Mouse (Mus musculus) hindbrain, embryonic 10.5 days (tissue): ENCODE results near the gene Tmem191c. TPM values are rescaled to one million over a fixed set of nuclear protein-coding genes. Genes with fewer than 3 reads are reported as not detected.

Experiments used
- DNase-seq: peaks from one replicate; pipeline ENCODE4 v3.0.0-alpha.2; 2017; ENCODE audit warnings: low spot score
- H3K27ac ChIP-seq: fragments of 300-500 bp; sonication (generic); 2 replicates; pipeline ENCODE4 v1.5.1; 2016; ENCODE audit warnings: mild to moderate bottlenecking, moderate library complexity
- H3K27me3 ChIP-seq: fragments of 300-500 bp; sonication (generic); 2 replicates; pipeline ENCODE4 v1.6.1; 2016; ENCODE audit warnings: mild to moderate bottlenecking; ENCODE audit not compliant: poor library complexity, insufficient read depth, severe bottlenecking
- H3K36me3 ChIP-seq: fragments of 300-500 bp; sonication (generic); 2 replicates; pipeline ENCODE4 v1.6.1; 2016; ENCODE audit warnings: mild to moderate bottlenecking, moderate library complexity
- H3K4me1 ChIP-seq: fragments of 300-500 bp; sonication (generic); replicated peaks from 2 replicates; pipeline ENCODE4 v1.6.1; 2016; ENCODE audit warnings: mild to moderate bottlenecking
- H3K4me3 ChIP-seq: fragments of 300-500 bp; sonication (generic); 2 replicates; pipeline ENCODE4 v1.5.1; 2016; ENCODE audit warnings: mild to moderate bottlenecking, moderate library complexity
- H3K9me3 ChIP-seq: fragments of 300-500 bp; sonication (generic); 2 replicates; pipeline ENCODE4 v1.6.1; 2016; ENCODE audit warnings: mild to moderate bottlenecking, moderate library complexity
- WGBS: fragments of 180-500 bp; shearing (Covaris S2); methylation state at CpG from one replicate; pipeline ENCODE4 v1.1.7; 2016; 5-methylcytosine and 5-hydroxymethylcytosine counted together
- polyA plus RNA-seq: library from polyadenylated mRNA; unstranded; fragments of >200 nt; fragmentation: Nextera tagmentation; extraction: Ambion mirVana; gene quantifications from 2 replicates; pipeline ENCODE4 v1.2.1, GENCODE M21; 2016

Gene Tmem191c
- polyA plus RNA-seq, 1 experiment from 2014 or later: 11.1 TPM

DNA sequence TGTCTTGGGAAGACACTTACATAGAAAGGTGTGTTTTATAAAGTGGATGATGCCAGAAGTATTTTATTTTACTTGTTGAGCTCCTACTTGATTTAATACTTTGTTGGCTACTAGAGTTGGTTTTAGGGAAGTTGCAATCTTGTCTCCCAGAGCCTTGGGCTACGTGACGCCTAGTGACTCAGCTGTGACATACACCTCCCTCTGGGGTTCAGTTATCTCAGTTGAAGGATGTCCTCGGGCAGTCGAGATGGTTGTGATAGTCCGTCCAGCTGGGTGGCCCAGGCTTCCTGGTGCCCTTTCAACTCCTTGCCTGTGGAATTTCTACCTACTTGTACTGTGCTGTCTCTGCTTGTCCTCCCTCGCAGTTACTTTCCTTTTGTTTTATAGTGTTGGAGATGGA lies 26.7 kb upstream of the Tmem191c start:
- no peak for DNase-seq
- Histone ChIP-seq H3K36me3 (no peaks in the 10 kb centered on the region), H3K27ac (no peak overlapping the region), H3K4me3 (no peak overlapping the region), H3K27me3 (no peaks in the 10 kb centered on the region), H3K4me1 (peaks cover 35% of the 10 kb centered on the region), H3K9me3 (no peaks in the 10 kb centered on the region)
- 73% methylated on average over 6 of the region's 6 CpGs for WGBS

- no peak overlapping the region for H3K4me3 ChIP-seq
- peaks cover 15% of the 10 kb centered on the region for H3K36me3 ChIP-seq
- no peaks in the 10 kb centered on the region for H3K9me3 ChIP-seq
- H3K27ac ChIP-seq: no peak overlapping the region
- no peak for DNase-seq
- peaks cover 44% of the 10 kb centered on the region for H3K4me1 ChIP-seq
- H3K27me3 ChIP-seq: no peaks in the 10 kb centered on the region
- WGBS: 88% methylated on average over 3 of the region's 3 CpGs
Observed at GRCm38 (mm10) chr16:17251539-17251938, 24.3 kb upstream of the Tmem191c start.

DNA sequence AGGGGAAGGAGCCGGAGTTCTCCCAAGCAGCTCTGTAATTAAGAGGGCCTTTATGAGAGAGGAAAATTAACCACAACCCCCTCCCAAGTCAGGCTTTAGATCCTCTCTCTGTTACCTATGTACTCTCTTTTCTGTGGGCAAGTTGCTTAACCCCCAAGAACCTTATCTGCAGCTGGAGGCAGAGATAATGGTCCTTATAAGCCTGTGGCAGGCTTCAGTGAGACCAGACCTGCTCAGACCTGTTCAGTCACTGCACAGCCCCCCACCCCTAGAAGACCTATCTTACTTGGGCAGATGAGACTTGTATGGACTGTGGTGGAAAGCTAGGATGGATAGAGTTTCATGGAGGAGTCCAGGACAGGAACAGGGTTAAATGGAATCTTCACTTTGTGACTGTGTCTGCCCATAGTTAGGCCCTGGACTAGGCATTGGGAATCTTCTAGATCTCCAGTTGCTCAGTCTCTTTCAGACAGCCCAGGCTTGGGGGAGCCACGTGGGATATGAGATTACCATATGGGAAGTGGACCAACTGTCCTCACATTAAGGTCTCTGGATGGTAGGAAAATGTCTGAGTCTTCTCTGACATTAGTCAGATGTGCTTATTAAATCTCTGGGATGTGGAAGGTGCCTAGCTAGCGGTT lies 23.7 kb upstream of the Tmem191c start:
- H3K27me3 ChIP-seq: no peaks in the 10 kb centered on the region
- H3K4me3 ChIP-seq: no peak overlapping the region
- no peak for DNase-seq
- H3K36me3 ChIP-seq: peaks cover 22% of the 10 kb centered on the region
- no peaks in the 10 kb centered on the region for H3K9me3 ChIP-seq
- H3K27ac ChIP-seq: no peak overlapping the region
- WGBS: 80% methylated on average over 3 of the region's 3 CpGs
- peaks cover 44% of the 10 kb centered on the region for H3K4me1 ChIP-seq

- Histone ChIP-seq H3K27me3 (no peaks in the 10 kb centered on the region), H3K27ac (peak overlapping the region; percentile 64), H3K4me1 (peaks cover 44% of the 10 kb centered on the region), H3K36me3 (peaks cover 28% of the 10 kb centered on the region), H3K9me3 (no peaks in the 10 kb centered on the region), H3K4me3 (no peak overlapping the region)
- DNase-seq: no peak
- WGBS: 66% methylated on average over 7 of the region's 7 CpGs
Observed at GRCm38 (mm10) chr16:17252841-17253240, 23.0 kb upstream of the Tmem191c start.

DNA sequence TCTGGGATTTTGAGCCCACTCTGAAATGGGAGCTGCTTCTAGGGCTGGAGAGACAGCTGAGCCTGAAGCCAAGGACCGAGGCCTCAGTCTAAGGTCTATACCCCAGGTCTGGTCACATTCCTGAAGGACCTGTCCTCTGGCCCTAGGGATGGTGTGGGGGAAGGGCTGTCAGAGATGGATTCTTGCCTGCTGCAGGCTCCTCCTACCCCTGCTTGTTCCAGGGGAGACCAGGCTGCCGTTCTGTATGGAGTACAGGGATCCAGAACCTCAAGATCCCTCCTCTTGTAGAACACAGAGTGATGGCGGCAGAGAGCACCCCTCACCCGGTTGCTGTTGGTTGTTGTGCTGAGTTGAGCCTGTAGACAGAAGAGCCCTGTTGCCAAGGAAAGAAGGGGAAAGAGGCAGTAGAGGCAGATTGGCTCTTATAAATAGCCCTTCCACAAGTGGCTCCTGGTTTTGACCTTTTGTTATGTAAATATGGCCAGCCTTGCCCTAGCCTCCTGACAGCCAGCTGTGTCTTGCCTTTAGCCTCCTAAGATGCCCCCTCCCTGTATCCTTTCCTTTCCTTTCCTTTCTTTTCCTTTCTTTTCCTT lies 21.8 kb upstream of the Tmem191c start:
- WGBS: 21% methylated on average over 4 of the region's 4 CpGs
- Histone ChIP-seq H3K4me1 (peaks cover 44% of the 10 kb centered on the region), H3K27me3 (no peaks in the 10 kb centered on the region), H3K4me3 (peak overlapping the region; percentile 25; the same call in 1 of the 2 replicates), H3K36me3 (peaks cover 41% of the 10 kb centered on the region), H3K27ac (peak overlapping the region; percentile 76), H3K9me3 (no peaks in the 10 kb centered on the region)
- DNase-seq: peak; percentile 38

GRCm38 (mm10) chr16:17255270-17255669 lies 20.6 kb upstream of the Tmem191c start:
- DNase-seq: no peak
- Histone ChIP-seq H3K4me1 (peaks cover 40% of the 10 kb centered on the region), H3K9me3 (no peaks in the 10 kb centered on the region), H3K27ac (no peak overlapping the region), H3K4me3 (no peak overlapping the region), H3K27me3 (no peaks in the 10 kb centered on the region), H3K36me3 (peaks cover 51% of the 10 kb centered on the region)
- 84% methylated on average over 2 of the region's 2 CpGs for WGBS

GRCm38 (mm10) chr16:17257359-17257821 lies 18.5 kb upstream of the Tmem191c start:
- 92% methylated on average over 9 of the region's 9 CpGs for WGBS
- no peaks in the 10 kb centered on the region for H3K9me3 ChIP-seq
- peaks cover 27% of the 10 kb centered on the region for H3K4me1 ChIP-seq
- peaks cover 70% of the 10 kb centered on the region for H3K36me3 ChIP-seq
- no peak overlapping the region for H3K27ac ChIP-seq
- no peak for DNase-seq
- no peaks in the 10 kb centered on the region for H3K27me3 ChIP-seq
- H3K4me3 ChIP-seq: no peak overlapping the region

DNA sequence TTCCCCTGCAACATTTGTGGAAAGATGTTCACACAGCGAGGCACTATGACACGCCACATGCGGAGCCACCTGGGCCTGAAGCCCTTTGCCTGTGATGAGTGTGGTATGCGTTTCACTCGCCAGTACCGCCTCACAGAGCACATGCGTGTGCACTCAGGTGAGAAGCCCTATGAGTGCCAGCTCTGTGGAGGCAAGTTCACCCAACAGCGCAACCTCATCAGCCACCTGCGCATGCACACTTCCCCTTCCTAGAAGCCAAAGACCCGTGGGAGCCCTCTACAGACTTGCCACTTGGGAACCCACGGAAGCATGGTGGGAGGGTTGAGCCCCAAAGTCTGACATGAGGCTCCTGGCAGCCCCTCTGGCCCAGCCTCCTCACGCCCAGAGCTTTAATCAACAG lies 17.0 kb upstream of the Tmem191c start:
- WGBS: 94% methylated on average over 12 of the region's 12 CpGs
- no peak overlapping the region for H3K27ac ChIP-seq
- H3K4me3 ChIP-seq: no peak overlapping the region
- no peak for DNase-seq
- H3K27me3 ChIP-seq: no peaks in the 10 kb centered on the region
- H3K4me1 ChIP-seq: peaks cover 12% of the 10 kb centered on the region
- no peaks in the 10 kb centered on the region for H3K9me3 ChIP-seq
- H3K36me3 ChIP-seq: peaks cover 76% of the 10 kb centered on the region

DNA sequence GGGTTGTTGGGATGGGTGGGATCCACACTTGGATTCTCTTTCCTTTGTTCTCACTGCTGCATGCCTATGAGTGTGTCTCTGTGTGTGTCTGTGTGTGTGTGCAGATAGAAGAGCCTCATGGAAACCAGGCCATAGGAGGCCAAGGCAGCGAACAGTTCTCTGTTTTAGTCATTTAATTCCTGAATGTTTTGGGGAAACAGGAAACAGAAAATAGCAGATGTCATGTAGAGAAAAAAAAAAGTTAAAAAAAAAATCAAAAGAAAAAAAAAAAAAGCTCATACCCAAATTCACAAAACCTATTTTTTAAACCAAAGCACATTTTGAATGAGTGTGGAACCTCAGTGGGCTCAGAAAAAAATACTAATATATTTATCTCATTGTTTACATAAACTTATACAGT lies 14.5 kb upstream of the Tmem191c start:
- WGBS: 93% methylated on average over 1 of the region's 1 CpGs
- no peaks in the 10 kb centered on the region for H3K9me3 ChIP-seq
- peaks cover 61% of the 10 kb centered on the region for H3K36me3 ChIP-seq
- H3K4me3 ChIP-seq: no peak overlapping the region
- no peaks in the 10 kb centered on the region for H3K4me1 ChIP-seq
- H3K27me3 ChIP-seq: no peaks in the 10 kb centered on the region
- no peak overlapping the region for H3K27ac ChIP-seq
- no peak for DNase-seq

DNA sequence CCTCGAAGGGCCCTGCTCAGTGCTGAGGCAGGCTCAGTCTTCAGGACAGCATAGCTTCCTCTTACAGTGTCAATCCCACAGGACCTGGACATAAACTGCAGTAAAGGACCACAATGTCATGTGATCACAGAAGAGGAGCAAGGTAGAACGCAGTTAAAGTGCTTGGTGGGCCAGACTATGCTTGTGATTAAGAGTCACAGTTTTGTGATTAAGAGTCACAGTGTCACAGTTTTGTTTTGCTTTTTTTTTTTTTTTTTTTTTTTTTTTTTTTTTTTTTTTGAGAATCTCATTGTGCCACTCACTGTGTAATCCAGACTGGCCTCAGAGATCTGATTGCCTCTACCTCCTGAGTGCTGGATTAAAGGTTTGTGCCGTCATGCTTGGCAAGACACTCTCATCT lies 9.8 kb upstream of the Tmem191c start:
- Histone ChIP-seq H3K27ac (no peak overlapping the region), H3K27me3 (no peaks in the 10 kb centered on the region), H3K36me3 (peaks cover 17% of the 10 kb centered on the region), H3K4me1 (no peaks in the 10 kb centered on the region), H3K4me3 (no peak overlapping the region), H3K9me3 (peaks cover 10% of the 10 kb centered on the region; the same call in 1 of the 2 replicates)
- WGBS: 83% methylated on average over 3 of the region's 3 CpGs
- DNase-seq: no peak

DNA sequence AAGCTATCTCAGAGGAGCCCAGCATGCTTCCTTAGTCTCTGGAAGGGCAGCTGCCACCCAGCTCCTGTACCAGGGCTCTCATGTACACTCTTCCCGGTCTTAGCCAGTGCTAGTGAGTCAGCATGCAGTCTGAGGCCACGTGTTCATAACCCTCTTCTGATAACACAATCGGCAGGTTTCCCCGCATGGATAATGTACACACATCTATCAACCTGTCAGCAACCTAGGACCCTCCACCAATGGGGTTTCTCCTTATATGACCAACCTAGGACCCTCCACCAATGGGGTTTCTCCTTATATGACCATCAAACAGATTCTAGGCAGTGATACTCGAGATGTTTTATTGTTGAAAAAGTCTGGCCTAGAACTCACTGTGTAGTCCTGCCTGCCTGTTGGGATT lies 7.9 kb upstream of the Tmem191c start:
- Histone ChIP-seq H3K9me3 (peaks cover 10% of the 10 kb centered on the region; the same call in 1 of the 2 replicates), H3K36me3 (0 out of 2 replicates have a peak, but pooled peaks cover 1% of the 10 kb centered on the region), H3K27ac (no peak overlapping the region), H3K4me1 (no peaks in the 10 kb centered on the region), H3K27me3 (no peaks in the 10 kb centered on the region), H3K4me3 (no peak overlapping the region)
- WGBS: 75% methylated on average over 5 of the region's 5 CpGs
- no peak for DNase-seq

DNA sequence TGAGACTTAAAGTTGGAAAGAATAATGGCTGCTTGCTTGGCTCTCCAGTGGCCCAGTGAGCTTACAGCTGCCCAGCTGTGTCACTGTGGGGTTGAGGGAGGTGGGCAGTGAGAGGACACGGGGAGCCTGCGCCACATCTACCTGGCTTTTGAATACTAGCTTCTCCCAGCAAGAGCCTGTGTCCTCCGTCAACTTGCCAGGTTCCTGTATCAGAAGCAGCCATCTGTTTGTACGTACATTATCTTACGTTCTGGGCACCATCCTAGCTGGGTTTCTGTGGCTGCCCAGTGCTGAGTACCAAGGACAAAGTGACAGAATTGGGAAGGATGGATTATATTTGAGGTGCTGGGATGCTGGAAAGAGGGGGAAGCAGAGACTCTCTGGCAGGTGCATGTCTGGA lies 6.0 kb upstream of the Tmem191c start:
- DNase-seq: no peak
- WGBS: 91% methylated on average over 5 of the region's 5 CpGs
- H3K27me3 ChIP-seq: no peaks in the 10 kb centered on the region
- no peak overlapping the region for H3K4me3 ChIP-seq
- no peaks in the 10 kb centered on the region for H3K36me3 ChIP-seq
- H3K4me1 ChIP-seq: no peaks in the 10 kb centered on the region
- H3K27ac ChIP-seq: no peak overlapping the region
- H3K9me3 ChIP-seq: peaks cover 10% of the 10 kb centered on the region; the same call in 1 of the 2 replicates

DNA sequence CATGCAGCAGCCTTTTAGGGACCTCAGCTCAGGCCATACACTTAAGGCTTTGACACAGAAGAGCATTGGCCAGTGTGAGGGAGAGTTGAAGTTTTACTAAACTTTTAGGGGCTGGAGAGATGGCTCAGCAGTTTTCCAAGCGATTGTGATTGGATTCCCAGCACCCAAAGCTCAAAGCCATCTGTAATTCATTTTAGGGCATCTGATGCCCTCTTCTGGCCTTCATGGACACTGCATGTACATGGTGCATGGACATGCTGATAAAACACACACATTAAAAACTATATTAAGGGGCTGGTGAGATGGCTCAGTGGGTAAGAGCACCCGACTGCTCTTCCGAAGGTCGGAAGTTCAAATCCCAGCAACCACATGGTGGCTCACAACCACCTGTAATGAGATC lies 4.8 kb upstream of the Tmem191c start:
- Histone ChIP-seq H3K9me3 (peaks cover 10% of the 10 kb centered on the region; the same call in 1 of the 2 replicates), H3K4me3 (no peak overlapping the region), H3K4me1 (peaks cover under 1% of the 10 kb centered on the region; the same call in 1 of the 2 replicates), H3K27ac (no peak overlapping the region), H3K27me3 (no peaks in the 10 kb centered on the region), H3K36me3 (no peaks in the 10 kb centered on the region)
- WGBS: 72% methylated on average over 4 of the region's 4 CpGs
- no peak for DNase-seq
